8 mouse cellular contexts compared by ENCODE assay signal in the genomic region with DNA sequence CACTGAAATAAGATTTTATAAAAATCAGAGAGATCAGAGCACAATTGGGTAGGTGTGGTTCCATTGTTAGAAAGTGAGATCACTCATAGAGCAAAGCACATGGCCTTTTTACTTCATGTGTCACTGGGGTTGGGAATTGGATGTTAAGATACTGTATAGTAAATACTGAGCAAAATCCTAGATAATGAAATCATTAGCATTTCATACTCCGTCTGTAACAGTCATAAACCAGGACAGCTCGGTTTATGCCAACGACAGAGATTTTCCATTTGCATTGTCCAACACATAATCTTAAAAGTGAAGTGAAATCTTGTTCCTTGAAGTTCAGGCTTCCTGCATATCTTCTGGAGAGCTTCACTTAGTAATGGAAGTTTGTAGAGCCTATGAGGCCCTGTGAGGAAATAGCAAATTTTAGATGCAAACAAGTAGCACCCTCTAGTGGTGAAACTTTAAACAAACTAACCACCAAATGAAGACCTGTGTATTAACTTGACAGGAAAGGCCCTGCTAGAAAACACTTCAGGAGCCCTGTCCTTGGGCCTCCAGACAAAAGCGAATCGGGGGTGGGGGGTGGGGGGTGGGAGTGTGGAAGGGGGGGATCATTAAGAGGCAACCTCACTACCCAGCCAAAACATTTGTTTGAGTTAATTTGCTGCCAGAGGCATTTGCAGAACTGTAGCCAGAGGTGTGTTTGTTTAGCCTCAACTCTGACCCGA.
DNase-seq lines count a peak whose midpoint lies in the region; ATAC-seq and TF ChIP-seq lines count a peak whose summit lies in the region.

No protein-coding gene starts in this region.

- DNase-seq in cerebellum, adult 11-12 months, result no peak
- DNase-seq in midbrain, embryonic 11.5 days (ENCODE audit: low spot score, missing footprints), result peak; percentile 91
- DNase-seq in midbrain, embryonic 10.5 days (ENCODE audit: low spot score), result no peak
- DNase-seq in liver, postnatal 0 days, result no peak

- TF ChIP-seq CTCF in liver, postnatal 0 days (IDR thresholded peaks at IDR 0.05; ENCODE audit: low read depth), result peak; percentile 65

- H3K36me3 ChIP-seq in midbrain, embryonic 11.5 days (ENCODE audit: control insufficient read depth, insufficient read depth, low read length), result no peaks in the 10 kb centered on the region
- no peaks in the 10 kb centered on the region for H3K36me3 ChIP-seq in midbrain, embryonic 10.5 days
- H3K36me3 ChIP-seq in forebrain, embryonic 15.5 days, result no peaks in the 10 kb centered on the region
- no peaks in the 10 kb centered on the region for H3K36me3 ChIP-seq in liver, postnatal 0 days (replicated peaks; ENCODE audit: insufficient read depth, low read length)
- H3K36me3 ChIP-seq in stomach, embryonic 16.5 days (ENCODE audit: control insufficient read depth, insufficient read depth, low read length), result no peaks in the 10 kb centered on the region

- H3K27ac ChIP-seq in midbrain, embryonic 11.5 days (ENCODE audit: low read depth, low read length), result no peak overlapping the region
- no peak overlapping the region for H3K27ac ChIP-seq in midbrain, embryonic 10.5 days (replicated peaks)
- H3K27ac ChIP-seq in forebrain, embryonic 15.5 days (replicated peaks), result no peak overlapping the region
- no peak overlapping the region for H3K27ac ChIP-seq in liver, postnatal 0 days (ENCODE audit: low read depth)
- H3K27ac ChIP-seq in stomach, embryonic 16.5 days (ENCODE audit: low read length), result no peak overlapping the region

- H3K4me1 ChIP-seq in midbrain, embryonic 11.5 days (ENCODE audit: control insufficient read depth, insufficient read depth, low read length), result no peaks in the 10 kb centered on the region
- H3K4me1 ChIP-seq in midbrain, embryonic 10.5 days, result no peaks in the 10 kb centered on the region
- H3K4me1 ChIP-seq in forebrain, embryonic 15.5 days, result no peaks in the 10 kb centered on the region
- H3K4me1 ChIP-seq in liver, postnatal 0 days (ENCODE audit: insufficient read depth), result no peaks in the 10 kb centered on the region
- no peaks in the 10 kb centered on the region for H3K4me1 ChIP-seq in stomach, embryonic 16.5 days (ENCODE audit: control insufficient read depth, insufficient read depth, low read length)

- peak; percentile 76 for ATAC-seq in cerebellum, adult (ENCODE audit: insufficient number of reproducible peaks, low FRiP score, low TSS enrichment)
- peak; percentile 76 for ATAC-seq in midbrain, embryonic 11.5 days (ENCODE audit: low FRiP score)
- ATAC-seq in forebrain, embryonic 15.5 days (replicated peaks), result peak; percentile 73
- no peak for ATAC-seq in liver, postnatal 0 days
- ATAC-seq in stomach, embryonic 16.5 days (ENCODE audit: insufficient read depth, low FRiP score), result peak; percentile 56; the same call in 1 of the 2 replicates
- ATAC-seq in megakaryocyte-erythroid progenitor cell, adult 5-6 weeks (replicated peaks; ENCODE audit: low FRiP score, low TSS enrichment, poor library complexity, severe bottlenecking), result no peak; the same call in 1 of the 2 replicates

- WGBS in midbrain, embryonic 11.5 days, result 55% methylated on average over 6 of the region's 6 CpGs
- 57% methylated on average over 6 of the region's 6 CpGs for WGBS in midbrain, embryonic 10.5 days
- 56% methylated on average over 6 of the region's 6 CpGs for WGBS in forebrain, embryonic 15.5 days
- WGBS in liver, postnatal 0 days (ENCODE audit: insufficient replicate concordance), result 47% methylated on average over 6 of the region's 6 CpGs
- WGBS in stomach, embryonic 16.5 days, result 44% methylated on average over 6 of the region's 6 CpGs

- H3K27me3 ChIP-seq in midbrain, embryonic 11.5 days (ENCODE audit: control insufficient read depth, insufficient read depth, low read length), result no peaks in the 10 kb centered on the region
- H3K27me3 ChIP-seq in midbrain, embryonic 10.5 days (ENCODE audit: low read depth, poor library complexity, severe bottlenecking), result no peaks in the 10 kb centered on the region
- H3K27me3 ChIP-seq in forebrain, embryonic 15.5 days, result no peaks in the 10 kb centered on the region
- H3K27me3 ChIP-seq in liver, postnatal 0 days (ENCODE audit: insufficient read depth, low read length), result no peaks in the 10 kb centered on the region
- no peaks in the 10 kb centered on the region for H3K27me3 ChIP-seq in stomach, embryonic 16.5 days (ENCODE audit: control insufficient read depth, insufficient read depth, low read length)

- no peaks in the 10 kb centered on the region for H3K9me3 ChIP-seq in midbrain, embryonic 11.5 days (ENCODE audit: control insufficient read depth, low read length)
- H3K9me3 ChIP-seq in midbrain, embryonic 10.5 days (replicated peaks), result no peaks in the 10 kb centered on the region
- no peaks in the 10 kb centered on the region for H3K9me3 ChIP-seq in forebrain, embryonic 15.5 days
- no peaks in the 10 kb centered on the region for H3K9me3 ChIP-seq in liver, postnatal 0 days (ENCODE audit: low read length)
- no peaks in the 10 kb centered on the region for H3K9me3 ChIP-seq in stomach, embryonic 16.5 days (replicated peaks; ENCODE audit: control insufficient read depth, low read length)

- no peak overlapping the region for H3K9ac ChIP-seq in midbrain, embryonic 11.5 days (ENCODE audit: low read length)
- H3K9ac ChIP-seq in forebrain, embryonic 15.5 days (replicated peaks), result no peak overlapping the region
- no peak overlapping the region for H3K9ac ChIP-seq in liver, postnatal 0 days (replicated peaks)
- no peak overlapping the region for H3K9ac ChIP-seq in stomach, embryonic 16.5 days (ENCODE audit: low read length)

- H3K4me3 ChIP-seq in midbrain, embryonic 11.5 days (ENCODE audit: low read depth, low read length), result no peak overlapping the region
- no peak overlapping the region for H3K4me3 ChIP-seq in midbrain, embryonic 10.5 days
- no peak overlapping the region for H3K4me3 ChIP-seq in forebrain, embryonic 15.5 days
- H3K4me3 ChIP-seq in liver, postnatal 0 days (ENCODE audit: low read depth, low read length), result no peak overlapping the region
- no peak overlapping the region for H3K4me3 ChIP-seq in stomach, embryonic 16.5 days (replicated peaks; ENCODE audit: low read length)

- TF ChIP-seq EP300 in liver, postnatal 0 days (IDR thresholded peaks at IDR 0.05; ENCODE audit: low read depth), result no peak

- no peak overlapping the region for H3K4me2 ChIP-seq in midbrain, embryonic 11.5 days
- no peak overlapping the region for H3K4me2 ChIP-seq in forebrain, embryonic 15.5 days (replicated peaks)
- no peak overlapping the region for H3K4me2 ChIP-seq in liver, postnatal 0 days (ENCODE audit: low read depth, low read length)
- H3K4me2 ChIP-seq in stomach, embryonic 16.5 days (ENCODE audit: low read depth, low read length), result no peak overlapping the region

Comparison
In these comparisons a context has a peak if more than half of its experiments do, and no peak if none do; other contexts are left out.
1. ATAC-seq: peak in cerebellum, adult (single experiment), midbrain, embryonic 11.5 days (single experiment), forebrain, embryonic 15.5 days (single experiment) and stomach, embryonic 16.5 days (single experiment); none in liver, postnatal 0 days (single experiment) and megakaryocyte-erythroid progenitor cell, adult 5-6 weeks (single experiment).